Mouse (Mus musculus) thymus, adult 2 months (tissue): ENCODE results near the gene Gpr107. TPM values are rescaled to one million over a fixed set of nuclear protein-coding genes. Genes with fewer than 3 reads are reported as not detected.

Source experiments
- DNase-seq: peaks from one replicate; pipeline ENCODE4 v3.0.0; 2021
- H3K27ac ChIP-seq: fragments of 200-500 bp; 2 replicates; pipeline ENCODE4 v1.5.1; 2012; ENCODE audit warnings: low read length, control low read depth; ENCODE audit not compliant: control insufficient read depth, insufficient read depth
- H3K27me3 ChIP-seq: fragments of 200-500 bp; 2 replicates; pipeline ENCODE4 v1.6.1; 2012; ENCODE audit warnings: mild to moderate bottlenecking, low read length, moderate library complexity, mixed read lengths; ENCODE audit not compliant: control insufficient read depth, insufficient read depth
- H3K36me3 ChIP-seq: fragments of 200-500 bp; 2 replicates; pipeline ENCODE4 v1.6.1; 2012; ENCODE audit warnings: mild to moderate bottlenecking, low read length, moderate library complexity; ENCODE audit not compliant: control insufficient read depth, insufficient read depth
- H3K4me1 ChIP-seq: fragments of 200-500 bp; replicated peaks from 2 replicates; pipeline ENCODE4 v1.6.1; 2012; ENCODE audit warnings: low read length; ENCODE audit not compliant: control insufficient read depth, insufficient read depth
- H3K4me3 ChIP-seq: fragments of 200-500 bp; 2 replicates; pipeline ENCODE4 v1.5.1; 2012; ENCODE audit warnings: mild to moderate bottlenecking, low read length, control low read depth, moderate library complexity; ENCODE audit not compliant: control insufficient read depth, insufficient read depth
- CTCF ChIP-seq: fragments of 200-500 bp; IDR thresholded peaks from 2 replicates; pipeline ENCODE4 v1.5.1; 2012; ENCODE audit warnings: mild to moderate bottlenecking, control low read depth, low read length, moderate library complexity, borderline replicate concordance; ENCODE audit not compliant: control insufficient read depth, poor library complexity, insufficient read depth; ENCODE audit errors: extremely low read depth
- POLR2A ChIP-seq: fragments of 200-500 bp; IDR thresholded peaks from 2 replicates; pipeline ENCODE4 v1.6.1; 2012; ENCODE audit warnings: mild to moderate bottlenecking, low read length, control low read depth, moderate library complexity; ENCODE audit not compliant: control insufficient read depth, poor library complexity, insufficient read depth; ENCODE audit errors: extremely low read depth
- WGBS: fragments of 180-500 bp; shearing (Covaris S2); methylation state at CpG from one replicate; pipeline ENCODE4 v1.1.7; 2018; 5-methylcytosine and 5-hydroxymethylcytosine counted together
- polyA plus RNA-seq: library from polyadenylated mRNA; depleted of rRNA; stranded (reverse); fragments of >200 nt; gene quantifications from 2 replicates; pipeline ENCODE4 v1.2.3, GENCODE M21; 2012

The Gpr107 gene
- polyA plus RNA-seq, 1 experiment: 33.2 TPM

- no peak overlapping the region for H3K4me3 ChIP-seq
- peaks cover 76% of the 10 kb centered on the region for H3K4me1 ChIP-seq
- no peaks in the 10 kb centered on the region for H3K36me3 ChIP-seq
- no peak for TF ChIP-seq POLR2A
- no peak for TF ChIP-seq CTCF
- WGBS: 88% methylated on average over 8 of the region's 8 CpGs
- no peaks in the 10 kb centered on the region for H3K27me3 ChIP-seq
- H3K27ac ChIP-seq: no peak overlapping the region
- no peak for DNase-seq
Observed at GRCm38 (mm10) chr2:31132682-31133081, 19.4 kb upstream of the Gpr107 start.

- no peak overlapping the region for H3K4me3 ChIP-seq
- no peak for DNase-seq
- whole genome bisulfite sequencing: 16% methylated on average over 3 of the region's 4 CpGs
- no peaks in the 10 kb centered on the region for H3K27me3 ChIP-seq
- peaks cover 75% of the 10 kb centered on the region for H3K4me1 ChIP-seq
- H3K27ac ChIP-seq: peak overlapping the region; percentile 65; the same call in 1 of the 2 replicates
- TF ChIP-seq CTCF: no peak
- no peak for TF ChIP-seq POLR2A
- H3K36me3 ChIP-seq: no peaks in the 10 kb centered on the region
Observed at GRCm38 (mm10) chr2:31133981-31134380, 18.1 kb upstream of the Gpr107 start.

- TF ChIP-seq CTCF (no peak), POLR2A (no peak)
- Histone ChIP-seq H3K27ac (no peak overlapping the region; the same call in 1 of the 2 replicates), H3K27me3 (no peaks in the 10 kb centered on the region), H3K36me3 (no peaks in the 10 kb centered on the region), H3K4me3 (no peak overlapping the region), H3K4me1 (peaks cover 72% of the 10 kb centered on the region)
- no peak for DNase-seq
- WGBS: 79% methylated on average over 13 of the region's 13 CpGs
Observed at GRCm38 (mm10) chr2:31135512-31135931, 16.6 kb upstream of the Gpr107 start.

- Histone ChIP-seq H3K36me3 (no peaks in the 10 kb centered on the region), H3K27ac (no peak overlapping the region), H3K4me3 (no peak overlapping the region), H3K27me3 (no peaks in the 10 kb centered on the region), H3K4me1 (peaks cover 67% of the 10 kb centered on the region)
- WGBS: 44% methylated on average over 10 of the region's 13 CpGs
- no peak for DNase-seq
- TF ChIP-seq CTCF (no peak), POLR2A (no peak)
Observed at GRCm38 (mm10) chr2:31136338-31136737, 15.8 kb upstream of the Gpr107 start.

GRCm38 (mm10) chr2:31137018-31137590 is 15.0 kb upstream of the Gpr107 start:
- TF ChIP-seq CTCF (no peak), POLR2A (no peak)
- H3K4me3 ChIP-seq: no peak overlapping the region
- H3K4me1 ChIP-seq: peaks cover 63% of the 10 kb centered on the region
- H3K27ac ChIP-seq: no peak overlapping the region
- H3K27me3 ChIP-seq: no peaks in the 10 kb centered on the region
- 89% methylated on average over 14 of the region's 14 CpGs for WGBS
- DNase-seq: no peak
- H3K36me3 ChIP-seq: no peaks in the 10 kb centered on the region

GRCm38 (mm10) chr2:31139174-31139632 is 12.9 kb upstream of the Gpr107 start:
- TF ChIP-seq CTCF: no peak
- no peak for TF ChIP-seq POLR2A
- DNase-seq: no peak
- Histone ChIP-seq H3K4me3 (peak overlapping the region; percentile 6; the same call in 1 of the 2 replicates), H3K27me3 (no peaks in the 10 kb centered on the region), H3K4me1 (peaks cover 59% of the 10 kb centered on the region), H3K27ac (peak overlapping the region; percentile 71), H3K36me3 (no peaks in the 10 kb centered on the region)
- WGBS: 28% methylated on average over 10 of the region's 10 CpGs
